Mouse (Mus musculus): Measurements from ENCODE around the gene Acta1.

Gene Acta1

GRCm38 (mm10) chr8:123894502-123895097, at the start of gene Acta1:
Gene Acta1 (minus strand): TSS chr8:123894751.
- no peak for DNase-seq

- no peak for DNase-seq
Observed at GRCm38 (mm10) chr8:123929026-123929425, 34.5 kb upstream of the Acta1 start.

GRCm38 (mm10) chr8:123925671-123926070, 31.1 kb upstream of the Acta1 start:
- DNase-seq, result no peak

- peak; percentile 92 for DNase-seq
Observed at GRCm38 (mm10) chr8:123924719-123925118, 30.2 kb upstream of the Acta1 start.

GRCm38 (mm10) chr8:123914635-123915034, 20.1 kb upstream of the Acta1 start:
- DNase-seq, result no peak

- DNase-seq, result no peak
Observed at GRCm38 (mm10) chr8:123912265-123912664, 17.7 kb upstream of the Acta1 start.

- no peak for DNase-seq
Observed at GRCm38 (mm10) chr8:123907604-123908003, 13.1 kb upstream of the Acta1 start.

GRCm38 (mm10) chr8:123902653-123903052, 8.1 kb upstream of the Acta1 start:
- DNase-seq, result no peak

GRCm38 (mm10) chr8:123899366-123899765, 4.8 kb upstream of the Acta1 start:
- DNase-seq, result no peak

- DNase-seq, result no peak
Observed at GRCm38 (mm10) chr8:123898576-123898975, 4.0 kb upstream of the Acta1 start.

GRCm38 (mm10) chr8:123896774-123897173, 2.2 kb upstream of the Acta1 start:
- DNase-seq, result no peak

GRCm38 (mm10) chr8:123896366-123896761, 1.8 kb upstream of the Acta1 start:
- no peak for DNase-seq

GRCm38 (mm10) chr8:123895680-123896365, 1.3 kb upstream of the Acta1 start:
- DNase-seq, result no peak

GRCm38 (mm10) chr8:123895230-123895629, 679 bp upstream of the Acta1 start:
- no peak for DNase-seq

GRCm38 (mm10) chr8:123893413-123893812, 1.1 kb downstream of the Acta1 start:
- no peak for DNase-seq

- DNase-seq, result peak; percentile 40
Observed at GRCm38 (mm10) chr8:123892586-123893155, 1.9 kb downstream of the Acta1 start.

- peak; percentile 65 for DNase-seq
Observed at GRCm38 (mm10) chr8:123891883-123892585, 2.5 kb downstream of the Acta1 start.

- peak; percentile 64 for DNase-seq
Observed at GRCm38 (mm10) chr8:123891271-123891670, 3.3 kb downstream of the Acta1 start.

GRCm38 (mm10) chr8:123889797-123890196, 4.8 kb downstream of the Acta1 start:
- no peak for DNase-seq

GRCm38 (mm10) chr8:123887956-123888355, 6.6 kb downstream of the Acta1 start:
- DNase-seq, result no peak

GRCm38 (mm10) chr8:123887163-123887562, 7.4 kb downstream of the Acta1 start:
- no peak for DNase-seq

GRCm38 (mm10) chr8:123884721-123885565, 9.6 kb downstream of the Acta1 start:
- peak; percentile 81 for DNase-seq

GRCm38 (mm10) chr8:123883094-123883493, 11.5 kb downstream of the Acta1 start:
- DNase-seq, result no peak
